Mouse (Mus musculus) E14TG2a.4 (cell line): ENCODE measurements around the gene Smpd3.

Experiments
- CTCF ChIP-seq: conservative IDR thresholded peaks from 2 replicates; pipeline ENCODE4 v1.5.1; 2014; ENCODE audit warnings: low read length
- NANOG ChIP-seq: IDR thresholded peaks from 2 replicates; pipeline ENCODE4 v1.6.1; 2014; ENCODE audit warnings: borderline replicate concordance, low read length, mixed read lengths
- POU5F1 ChIP-seq: IDR thresholded peaks from 2 replicates; pipeline ENCODE4 v1.6.1; 2014; ENCODE audit warnings: low read length, borderline replicate concordance

DNA sequence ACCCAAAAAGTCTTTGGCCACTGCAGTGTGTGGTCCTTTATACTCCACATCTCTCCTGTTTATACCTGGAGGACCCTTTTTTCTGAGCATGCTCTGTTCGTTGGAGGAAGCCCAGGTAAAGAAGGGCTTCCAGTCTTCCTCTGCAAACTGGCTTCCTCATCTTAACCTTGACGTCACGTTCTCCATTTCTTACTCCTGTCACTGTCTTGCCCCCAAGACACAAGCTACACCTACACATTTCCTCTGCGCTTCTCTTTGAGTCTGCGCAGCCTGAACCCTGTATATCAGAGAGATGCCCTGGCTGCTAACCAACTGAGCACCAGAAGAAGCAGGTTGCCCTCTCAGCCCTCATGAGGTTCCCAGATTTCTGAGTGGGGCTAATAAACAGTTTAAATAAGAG is 41.6 kb upstream of the Smpd3 start:
- TF ChIP-seq CTCF: no peak
- TF ChIP-seq NANOG: no peak
- TF ChIP-seq POU5F1: no peak
